Mouse (Mus musculus): Measurements from ENCODE around the gene Pmpca. TPM values are rescaled to one million over a fixed set of nuclear protein-coding genes. Genes with fewer than 3 reads are reported as not detected.
A peak's percentile ranks its signal among the peaks of the same experiment; 100 is the strongest.

Gene Pmpca
- polyA plus RNA-seq, 1 experiment: 34.2 TPM

DNA sequence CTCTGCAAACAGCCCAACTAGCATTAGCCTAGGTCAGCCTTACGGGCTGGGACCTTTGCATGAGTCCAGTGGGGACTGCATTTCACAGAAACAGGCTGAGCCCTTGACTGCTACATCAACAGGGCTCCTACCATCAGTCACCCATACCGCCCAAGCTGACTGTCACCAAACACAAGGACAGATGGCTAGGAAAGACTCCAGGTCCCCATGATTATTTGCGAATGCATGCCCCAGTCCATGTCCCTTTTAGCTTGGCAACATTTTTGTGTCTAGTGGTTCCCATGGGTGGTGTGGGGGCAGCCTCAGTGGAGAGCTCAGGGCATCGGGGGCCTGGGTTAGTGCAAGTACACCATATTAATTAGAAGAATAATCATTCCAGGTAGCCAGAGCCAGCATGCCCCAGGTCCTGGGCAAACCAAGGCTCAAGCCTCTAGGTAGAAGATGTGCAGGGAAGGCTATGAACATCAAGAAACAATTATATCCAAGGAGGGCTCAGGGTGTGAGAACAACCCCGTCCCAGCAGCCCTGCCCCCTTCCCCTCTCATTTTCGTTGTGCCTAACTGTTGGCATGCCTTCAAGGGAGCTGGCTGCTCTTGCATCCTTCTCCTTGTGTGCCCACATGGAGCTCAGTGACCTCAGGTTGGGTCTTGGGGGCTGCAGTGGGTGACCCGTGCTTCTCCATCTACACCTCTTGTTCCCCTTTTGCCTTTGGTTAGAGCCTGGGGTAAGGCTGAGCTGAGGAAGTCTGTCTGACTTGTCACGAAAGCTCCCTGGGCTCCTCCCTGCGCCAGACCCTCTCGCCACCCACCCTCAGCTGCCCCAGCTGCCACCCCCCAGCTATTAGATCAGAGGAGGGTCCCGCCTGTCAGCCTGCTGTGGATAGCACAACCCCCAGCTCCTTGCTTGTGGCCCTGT, 35.8 kb upstream of the Pmpca start:
- Histone ChIP-seq H3K4me1 (ENCODE audit: control insufficient read depth, insufficient read depth, low read length) (peaks cover 4% of the 10 kb centered on the region), H3K27ac (ENCODE audit: control insufficient read depth, insufficient read depth, low read depth, low read length, poor library complexity) (no peak overlapping the region), H3K4me3 (replicated peaks; ENCODE audit: control insufficient read depth, low read depth, low read length) (no peak overlapping the region)
- TF ChIP-seq POLR2A (IDR thresholded peaks at IDR 0.05; ENCODE audit: borderline replicate concordance, control insufficient read depth, low read depth, low read length) (no peak), CTCF (IDR thresholded peaks at IDR 0.05; ENCODE audit: control insufficient read depth, insufficient read depth, low read length) (no peak)
- 71% methylated on average over 11 of the region's 11 CpGs for WGBS

DNA sequence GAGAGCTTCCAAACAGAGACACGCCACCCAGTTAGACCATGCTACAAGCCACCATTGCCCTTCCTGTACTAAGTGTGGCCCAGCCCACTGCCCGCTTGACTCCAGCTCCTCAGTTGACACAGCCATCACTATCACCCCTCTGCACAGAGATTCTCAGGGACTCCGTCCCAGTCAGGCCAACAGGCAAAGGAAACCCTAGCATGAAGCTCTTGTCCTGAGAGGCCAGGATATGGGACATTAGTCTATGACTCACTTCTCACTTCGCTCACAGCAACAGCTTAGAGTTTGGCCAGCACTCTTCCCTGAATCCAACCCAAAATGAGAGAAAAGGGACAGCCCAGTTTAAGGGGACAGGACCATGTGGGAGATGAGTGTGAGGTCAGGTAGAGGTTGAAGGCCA, 34.7 kb upstream of the Pmpca start:
- Histone ChIP-seq H3K27ac (ENCODE audit: control insufficient read depth, insufficient read depth, low read depth, low read length, poor library complexity) (no peak overlapping the region), H3K4me1 (ENCODE audit: control insufficient read depth, insufficient read depth, low read length) (peaks cover 4% of the 10 kb centered on the region), H3K4me3 (replicated peaks; ENCODE audit: control insufficient read depth, low read depth, low read length) (no peak overlapping the region)
- no peak for TF ChIP-seq POLR2A (IDR thresholded peaks at IDR 0.05; ENCODE audit: borderline replicate concordance, control insufficient read depth, low read depth, low read length)
- no peak for TF ChIP-seq CTCF (IDR thresholded peaks at IDR 0.05; ENCODE audit: control insufficient read depth, insufficient read depth, low read length)
- 87% methylated on average over 4 of the region's 4 CpGs for WGBS

DNA sequence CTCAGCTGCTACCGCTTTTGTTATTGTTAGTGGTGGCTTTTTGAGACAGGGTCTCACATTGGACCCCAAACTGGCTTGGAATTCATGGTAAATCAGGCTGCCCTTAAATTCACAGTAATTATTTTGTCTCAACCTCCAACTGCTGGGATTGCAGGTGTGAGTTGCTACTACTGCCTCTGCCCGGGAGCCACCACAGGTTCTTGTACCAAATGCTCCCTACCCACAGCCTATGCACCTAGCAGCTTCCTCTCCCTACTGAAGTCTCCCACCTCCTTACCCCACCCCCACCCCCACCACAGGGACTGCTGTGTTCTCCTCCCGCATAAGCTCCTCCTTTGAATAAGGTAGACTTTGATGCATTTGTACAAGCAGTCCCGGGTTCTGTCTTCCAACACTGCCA, 32.9 kb upstream of the Pmpca start:
- Histone ChIP-seq H3K4me3 (replicated peaks; ENCODE audit: control insufficient read depth, low read depth, low read length) (no peak overlapping the region), H3K4me1 (ENCODE audit: control insufficient read depth, insufficient read depth, low read length) (peaks cover 1% of the 10 kb centered on the region), H3K27ac (ENCODE audit: control insufficient read depth, insufficient read depth, low read depth, low read length, poor library complexity) (no peak overlapping the region)
- 81% methylated on average over 4 of the region's 4 CpGs for WGBS
- TF ChIP-seq CTCF (IDR thresholded peaks at IDR 0.05; ENCODE audit: control insufficient read depth, insufficient read depth, low read length): no peak
- TF ChIP-seq POLR2A (IDR thresholded peaks at IDR 0.05; ENCODE audit: borderline replicate concordance, control insufficient read depth, low read depth, low read length): no peak

DNA sequence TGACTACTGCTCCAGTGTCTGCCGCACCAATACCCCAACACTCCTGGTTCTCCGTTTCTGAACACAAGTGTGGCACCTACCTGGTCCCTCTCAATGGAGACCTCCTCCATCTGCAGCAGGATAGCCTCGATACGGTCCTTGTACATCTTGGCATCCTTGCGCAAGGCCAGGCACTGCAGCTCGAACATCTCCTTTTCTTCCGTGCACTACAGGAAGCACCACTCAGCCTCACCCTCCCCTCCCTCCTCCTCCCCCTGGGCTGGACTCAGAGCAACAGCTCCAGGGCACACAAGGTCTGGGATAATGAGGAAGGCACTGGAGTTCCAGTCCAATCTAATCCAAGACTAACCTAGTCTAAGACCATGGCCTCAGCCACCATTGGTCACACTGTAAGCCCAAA, 32.5 kb upstream of the Pmpca start:
- TF ChIP-seq CTCF (IDR thresholded peaks at IDR 0.05; ENCODE audit: control insufficient read depth, insufficient read depth, low read length): no peak
- TF ChIP-seq POLR2A (IDR thresholded peaks at IDR 0.05; ENCODE audit: borderline replicate concordance, control insufficient read depth, low read depth, low read length): no peak
- H3K4me3 ChIP-seq (replicated peaks; ENCODE audit: control insufficient read depth, low read depth, low read length): no peak overlapping the region
- H3K4me1 ChIP-seq (ENCODE audit: control insufficient read depth, insufficient read depth, low read length): no peaks in the 10 kb centered on the region; the same call in 1 of the 2 replicates
- WGBS: 45% methylated on average over 7 of the region's 7 CpGs
- H3K27ac ChIP-seq (ENCODE audit: control insufficient read depth, insufficient read depth, low read depth, low read length, poor library complexity): no peak overlapping the region; the same call in 1 of the 2 replicates

DNA sequence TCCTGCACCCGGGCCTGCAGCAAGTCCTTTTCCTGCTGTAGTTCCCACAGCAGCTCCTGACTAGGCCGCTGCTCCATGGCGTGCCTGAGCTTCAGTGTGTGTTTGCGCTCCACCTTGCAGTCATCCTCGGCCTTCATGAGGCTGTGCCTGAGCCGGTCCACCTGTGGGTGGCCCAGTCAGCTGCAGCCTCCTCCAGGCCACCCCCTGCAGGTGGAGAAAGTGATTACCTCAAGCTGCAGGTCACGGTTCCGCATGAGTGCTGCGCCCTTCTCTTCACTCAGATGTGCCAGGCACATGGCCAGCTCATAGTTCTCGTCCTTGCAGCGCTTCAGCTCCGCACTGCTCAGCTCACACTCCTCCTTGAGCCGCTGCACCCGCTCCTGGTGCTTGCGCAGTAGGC, 31.7 kb upstream of the Pmpca start:
- no peaks in the 10 kb centered on the region; the same call in 1 of the 2 replicates for H3K4me1 ChIP-seq (ENCODE audit: control insufficient read depth, insufficient read depth, low read length)
- WGBS: 88% methylated on average over 15 of the region's 15 CpGs
- no peak overlapping the region for H3K27ac ChIP-seq (ENCODE audit: control insufficient read depth, insufficient read depth, low read depth, low read length, poor library complexity)
- no peak for TF ChIP-seq POLR2A (IDR thresholded peaks at IDR 0.05; ENCODE audit: borderline replicate concordance, control insufficient read depth, low read depth, low read length)
- TF ChIP-seq CTCF (IDR thresholded peaks at IDR 0.05; ENCODE audit: control insufficient read depth, insufficient read depth, low read length): no peak
- no peak overlapping the region for H3K4me3 ChIP-seq (replicated peaks; ENCODE audit: control insufficient read depth, low read depth, low read length)

- TF ChIP-seq CTCF (IDR thresholded peaks at IDR 0.05; ENCODE audit: control insufficient read depth, insufficient read depth, low read length): no peak
- TF ChIP-seq POLR2A (IDR thresholded peaks at IDR 0.05; ENCODE audit: borderline replicate concordance, control insufficient read depth, low read depth, low read length): no peak
- H3K4me1 ChIP-seq (ENCODE audit: control insufficient read depth, insufficient read depth, low read length): no peaks in the 10 kb centered on the region; the same call in 1 of the 2 replicates
Measured at GRCm38 (mm10) chr2:26358667-26359320, 30.3 kb upstream of the Pmpca start.

GRCm38 (mm10) chr2:26359983-26360382, 29.2 kb upstream of the Pmpca start:
- TF ChIP-seq POLR2A (IDR thresholded peaks at IDR 0.05; ENCODE audit: borderline replicate concordance, control insufficient read depth, low read depth, low read length) (peak; percentile 51; the same call in 1 of the 2 replicates), CTCF (IDR thresholded peaks at IDR 0.05; ENCODE audit: control insufficient read depth, insufficient read depth, low read length) (no peak)
- peak overlapping the region; percentile 53 for H3K27ac ChIP-seq (ENCODE audit: control insufficient read depth, insufficient read depth, low read depth, low read length, poor library complexity)
- peak overlapping the region; percentile 77 for H3K4me3 ChIP-seq (replicated peaks; ENCODE audit: control insufficient read depth, low read depth, low read length)
- no peaks in the 10 kb centered on the region; the same call in 1 of the 2 replicates for H3K4me1 ChIP-seq (ENCODE audit: control insufficient read depth, insufficient read depth, low read length)
- 8% methylated on average over 6 of the region's 6 CpGs for whole genome bisulfite sequencing

More at GRCm38 (mm10) chr2:26358667-26359320, 30.3 kb upstream of the Pmpca start:
- H3K4me3 ChIP-seq (replicated peaks; ENCODE audit: control insufficient read depth, low read depth, low read length): no peak overlapping the region
- H3K27ac ChIP-seq (ENCODE audit: control insufficient read depth, insufficient read depth, low read depth, low read length, poor library complexity): no peak overlapping the region
- 80% methylated on average over 13 of the region's 13 CpGs for WGBS

GRCm38 (mm10) chr2:26360772-26361171, 28.4 kb upstream of the Pmpca start, which contains the start of gene Card9:
Card9 (minus strand) TSS chr2:26360918.
- Histone ChIP-seq H3K4me3 (replicated peaks; ENCODE audit: control insufficient read depth, low read depth, low read length) (peak within 1 kb of the TSS; percentile 77), H3K27ac (ENCODE audit: control insufficient read depth, insufficient read depth, low read depth, low read length, poor library complexity) (peak within 1 kb of the TSS; percentile 53), H3K4me1 (ENCODE audit: control insufficient read depth, insufficient read depth, low read length) (no peaks in the 10 kb centered on the region; the same call in 1 of the 2 replicates)
- TF ChIP-seq CTCF (IDR thresholded peaks at IDR 0.05; ENCODE audit: control insufficient read depth, insufficient read depth, low read length): no peak
- no peak for TF ChIP-seq POLR2A (IDR thresholded peaks at IDR 0.05; ENCODE audit: borderline replicate concordance, control insufficient read depth, low read depth, low read length)
- 19% methylated on average over 3 of the region's 3 CpGs for WGBS

Measured in bone marrow, adult 2 months (tissue).